Mouse (Mus musculus): Measurements from ENCODE around the gene Pacrg.

Pacrg gene

DNA sequence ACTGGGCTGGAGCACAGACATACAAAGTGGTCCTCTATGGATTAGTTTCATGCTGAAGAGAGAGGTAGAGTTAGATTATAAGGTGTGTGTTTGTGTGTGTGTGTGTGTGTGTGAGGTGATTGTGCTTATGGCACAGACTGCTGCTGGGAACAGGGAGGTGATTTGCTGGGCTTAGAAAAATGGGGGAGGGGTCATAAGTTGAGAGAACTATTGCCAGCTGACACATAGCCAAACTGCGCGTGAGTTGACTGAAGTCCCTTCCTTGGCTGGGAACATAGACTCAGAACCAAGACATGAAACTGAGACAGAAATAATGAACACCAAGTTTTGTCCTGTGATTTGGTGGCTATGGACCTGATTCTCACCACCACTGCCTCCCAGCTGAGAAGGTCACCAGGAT lies 351.2 kb downstream of the Pacrg start:
- DNase-seq = no peak

GRCm38 (mm10) chr17:10483945-10484546 lies 356.1 kb downstream of the Pacrg start:
- no peak for DNase-seq

- no peak for DNase-seq
Measured at GRCm38 (mm10) chr17:10481081-10481480, 359.0 kb downstream of the Pacrg start.

- DNase-seq = no peak
Measured at GRCm38 (mm10) chr17:10479020-10479707, 360.9 kb downstream of the Pacrg start.

GRCm38 (mm10) chr17:10478377-10478776 lies 361.7 kb downstream of the Pacrg start:
- no peak for DNase-seq

- no peak for DNase-seq
Measured at GRCm38 (mm10) chr17:10476807-10477206, 363.3 kb downstream of the Pacrg start.

- DNase-seq = no peak
Measured at GRCm38 (mm10) chr17:10474972-10475371, 365.1 kb downstream of the Pacrg start.

DNA sequence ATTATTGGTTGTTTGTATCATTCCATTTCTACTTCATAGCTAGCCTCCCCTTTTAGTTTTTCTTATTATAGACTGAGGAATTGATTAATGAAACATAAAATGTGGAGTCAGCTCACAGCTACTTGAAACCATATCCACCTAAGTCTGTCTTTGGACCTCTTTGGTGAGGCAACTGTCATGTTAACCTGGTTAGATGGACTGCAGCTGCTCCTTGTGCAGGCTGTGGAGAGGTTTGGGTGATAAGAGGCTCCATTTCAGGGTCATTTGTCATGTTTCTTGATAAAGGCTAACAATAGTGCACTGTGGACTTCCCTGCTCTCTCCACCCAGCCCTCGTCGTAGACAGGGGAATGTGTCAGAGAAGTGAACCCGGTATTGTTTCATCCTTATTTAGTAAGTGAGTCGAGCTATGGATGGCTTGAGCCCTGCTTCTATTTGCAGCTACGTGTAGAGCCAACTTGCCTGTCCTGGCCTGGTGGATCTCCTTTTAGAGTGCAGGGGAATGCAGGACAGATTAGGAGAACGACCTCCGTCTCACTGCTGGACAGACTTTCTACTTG lies 366.2 kb downstream of the Pacrg start:
- DNase-seq = no peak

- DNase-seq = no peak
Measured at GRCm38 (mm10) chr17:10473175-10473574, 366.9 kb downstream of the Pacrg start.

GRCm38 (mm10) chr17:10469874-10470568 lies 370.1 kb downstream of the Pacrg start:
- no peak for DNase-seq

- no peak for DNase-seq
Measured at GRCm38 (mm10) chr17:10467102-10467501, 373.0 kb downstream of the Pacrg start.

DNA sequence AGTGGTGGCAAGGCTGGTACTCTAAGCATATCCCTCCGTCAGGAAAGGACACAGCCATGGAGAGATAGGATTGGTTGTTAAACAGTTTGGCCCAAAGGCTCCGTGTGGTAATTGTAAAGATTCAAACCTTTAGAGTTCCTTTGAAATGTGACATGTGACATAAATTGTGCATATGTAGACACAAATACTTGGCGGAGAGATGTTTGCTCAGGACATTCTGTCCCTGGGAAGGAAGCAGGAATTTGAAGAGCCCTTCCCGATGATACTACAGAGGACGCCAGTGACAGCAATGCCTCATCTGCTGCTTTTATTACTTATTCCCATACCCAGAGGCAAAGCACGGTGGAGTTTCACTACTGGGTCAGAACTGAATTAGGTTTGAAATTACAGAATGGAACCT lies 374.6 kb downstream of the Pacrg start:
- no peak for DNase-seq

GRCm38 (mm10) chr17:10464700-10465099 lies 375.4 kb downstream of the Pacrg start:
- no peak for DNase-seq

- no peak for DNase-seq
Measured at GRCm38 (mm10) chr17:10463626-10464025, 376.5 kb downstream of the Pacrg start.

DNA sequence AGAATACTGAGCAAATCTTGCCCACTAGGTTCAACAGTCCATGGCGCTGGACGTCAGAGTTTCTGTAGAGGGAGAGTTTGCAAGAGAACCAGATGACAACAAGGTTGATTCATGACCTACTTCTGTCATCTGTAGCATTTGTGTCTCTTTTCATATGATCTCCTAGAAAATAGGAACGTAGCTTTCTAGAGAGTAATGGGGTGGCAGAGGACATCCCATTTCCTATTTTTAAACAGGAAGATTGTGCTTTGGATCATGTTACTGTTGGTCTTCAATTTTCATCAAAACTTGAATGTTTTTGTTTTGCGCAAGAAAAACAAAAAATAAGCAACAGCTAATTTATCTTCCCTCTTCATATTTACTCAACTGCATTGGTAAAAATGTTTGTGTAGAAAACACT lies 379.2 kb downstream of the Pacrg start:
- no peak for DNase-seq

- no peak for DNase-seq
Measured at GRCm38 (mm10) chr17:10458743-10459142, 381.4 kb downstream of the Pacrg start.

DNA sequence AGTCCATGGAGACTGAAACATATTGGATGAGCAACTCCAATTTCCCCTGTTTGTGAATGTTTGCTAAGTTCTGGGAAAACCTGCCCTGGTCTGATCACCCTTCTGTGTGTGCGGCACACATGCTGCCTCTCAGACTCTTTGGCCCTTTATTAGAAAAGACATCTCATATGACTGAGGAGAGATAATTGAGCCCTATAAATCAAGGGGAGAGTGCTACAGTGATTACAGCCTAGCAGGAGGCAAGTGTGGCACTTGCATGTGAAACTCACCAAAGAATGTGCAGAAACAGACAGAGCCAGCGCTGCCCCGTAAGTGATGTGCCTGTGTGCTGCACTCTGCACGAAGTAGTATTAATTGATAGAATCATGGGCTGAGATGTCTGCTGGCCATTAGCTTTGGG lies 383.7 kb downstream of the Pacrg start:
- no peak for DNase-seq

GRCm38 (mm10) chr17:10455961-10456360 lies 384.1 kb downstream of the Pacrg start:
- DNase-seq = no peak

- no peak for DNase-seq
Measured at GRCm38 (mm10) chr17:10454406-10454805, 385.7 kb downstream of the Pacrg start.

- DNase-seq = no peak
Measured at GRCm38 (mm10) chr17:10452801-10453200, 387.3 kb downstream of the Pacrg start.

GRCm38 (mm10) chr17:10451306-10452077 lies 388.6 kb downstream of the Pacrg start:
- DNase-seq = peak in 1 of 2 experiments; percentile 6

DNA sequence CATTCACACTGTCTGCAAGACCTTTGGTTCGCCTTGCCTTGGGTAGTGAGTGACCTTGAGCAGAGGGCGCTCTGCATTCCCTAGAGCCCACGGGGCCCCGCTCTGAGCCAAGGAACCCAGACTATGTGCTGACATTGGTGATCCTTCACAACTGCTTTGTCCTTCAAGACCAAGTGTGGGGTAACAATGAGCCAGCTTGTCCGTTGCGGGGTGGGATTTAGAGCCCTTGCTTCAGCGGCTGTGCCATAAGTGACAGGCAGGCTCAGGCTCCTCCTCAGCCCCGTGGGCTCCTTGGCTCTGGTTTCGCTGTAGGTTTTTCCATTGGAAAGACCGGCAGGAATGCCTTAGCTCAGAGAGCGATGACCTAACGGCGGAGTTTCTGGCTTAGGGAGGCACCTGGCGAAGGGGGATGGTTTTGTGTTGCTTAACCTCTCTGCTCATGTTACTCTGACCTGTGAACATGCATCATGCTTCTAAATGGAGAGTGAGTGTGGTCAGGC lies 390.3 kb downstream of the Pacrg start:
- DNase-seq = no peak

GRCm38 (mm10) chr17:10448417-10448816 lies 391.7 kb downstream of the Pacrg start:
- DNase-seq = no peak
